Mouse (Mus musculus) liver, embryonic 11.5 days (tissue): ENCODE measurements around the gene Miga1. TPM values are rescaled to one million over a fixed set of nuclear protein-coding genes. Genes with fewer than 3 reads are reported as not detected.
"Not testable (repeated sequence)": the region's sequence is repeated elsewhere in the genome, so short reads cannot be mapped to it uniquely, and the experiment has no call there.

Source experiments
- ATAC-seq: fragments of 200-750 bp; cut with Nextera tagmentation; replicated peaks from 2 replicates; pipeline ENCODE4 v1.8.0; 2017; ENCODE audit warnings: moderate number of reproducible peaks, mild to moderate bottlenecking, moderate TSS enrichment, moderate library complexity; ENCODE audit not compliant: low FRiP score
- DNase-seq: peaks from one replicate; pipeline ENCODE4 v3.0.0-alpha.2; 2017; ENCODE audit warnings: low spot score
- H3K27ac ChIP-seq: fragments of 300-500 bp; sonication (generic); 2 replicates; pipeline ENCODE4 v1.5.1; 2014; ENCODE audit warnings: mild to moderate bottlenecking, low read depth, low read length, control low read depth
- H3K27me3 ChIP-seq: fragments of 300-500 bp; sonication (generic); replicated peaks from 2 replicates; pipeline ENCODE4 v1.6.1; 2014; ENCODE audit warnings: low read length, mixed read lengths; ENCODE audit not compliant: control insufficient read depth, insufficient read depth
- H3K36me3 ChIP-seq: fragments of 300-500 bp; sonication (generic); 2 replicates; pipeline ENCODE4 v1.6.1; 2014; ENCODE audit warnings: mild to moderate bottlenecking, low read length, moderate library complexity, mixed read lengths; ENCODE audit not compliant: control insufficient read depth, insufficient read depth
- H3K4me1 ChIP-seq: fragments of 300-500 bp; sonication (generic); replicated peaks from 2 replicates; pipeline ENCODE4 v1.6.1; 2014; ENCODE audit warnings: low read length, mixed read lengths; ENCODE audit not compliant: control insufficient read depth, insufficient read depth
- H3K4me2 ChIP-seq: fragments of 300-500 bp; sonication (generic); 2 replicates; pipeline ENCODE4 v1.6.1; 2014; ENCODE audit warnings: mild to moderate bottlenecking, control low read depth, moderate library complexity
- H3K4me3 ChIP-seq: fragments of 300-500 bp; sonication (generic); 2 replicates; pipeline ENCODE4 v1.5.1; 2014; ENCODE audit warnings: low read depth, low read length, control low read depth
- H3K9ac ChIP-seq: fragments of 300-500 bp; sonication (generic); 2 replicates; pipeline ENCODE4 v1.6.1; 2014; ENCODE audit warnings: low read depth, low read length, control low read depth
- H3K9me3 ChIP-seq: fragments of 300-500 bp; sonication (generic); 2 replicates; pipeline ENCODE4 v1.6.1; 2016; ENCODE audit warnings: low read length, inconsistent platforms, mixed read lengths; ENCODE audit not compliant: control insufficient read depth
- WGBS: fragments of 180-500 bp; shearing (Covaris S2); extraction: QIAGEN DNeasy Blood & Tissue Kit; methylation state at CpG from one replicate; pipeline ENCODE4 v1.1.7; 2014; 5-methylcytosine and 5-hydroxymethylcytosine counted together
- polyA plus RNA-seq: library from polyadenylated mRNA; unstranded; fragments of >200 nt; fragmentation: Nextera tagmentation; extraction: Ambion mirVana; gene quantifications from 2 replicates; pipeline ENCODE4 v1.2.1, GENCODE M21; 2014

Miga1 gene
- polyA plus RNA-seq, 1 experiment from 2014 or later, result 12.4 TPM

GRCm38 (mm10) chr3:152260362-152260761, 79.8 kb downstream of the Miga1 start:
- Histone ChIP-seq H3K36me3 (no peaks in the 10 kb centered on the region), H3K4me2 (no peak overlapping the region), H3K27ac (no peak overlapping the region), H3K4me3 (no peak overlapping the region), H3K27me3 (peaks cover 20% of the 10 kb centered on the region), H3K9me3 (no peaks in the 10 kb centered on the region), H3K4me1 (peaks cover 12% of the 10 kb centered on the region), H3K9ac (no peak overlapping the region)
- no peak for DNase-seq
- WGBS, result 88% methylated on average over 1 of the region's 1 CpGs
- ATAC-seq, result no peak

GRCm38 (mm10) chr3:152259409-152259808, 80.8 kb downstream of the Miga1 start:
- peaks cover 15% of the 10 kb centered on the region; the same call in 1 of the 2 replicates for H3K27me3 ChIP-seq
- H3K9me3 ChIP-seq, H3K4me2 ChIP-seq, H3K36me3 ChIP-seq, H3K9ac ChIP-seq, H3K27ac ChIP-seq, H3K4me3 ChIP-seq: not testable (repeated sequence)
- ATAC-seq, result peak; percentile 48; the same call in 1 of the 2 replicates
- peaks cover 12% of the 10 kb centered on the region for H3K4me1 ChIP-seq
- DNase-seq, result peak; percentile 70
- 26% methylated on average over 7 of the region's 9 CpGs for WGBS

- 81% methylated on average over 3 of the region's 3 CpGs for WGBS
- Histone ChIP-seq H3K4me1 (peaks cover 12% of the 10 kb centered on the region), H3K9me3 (no peaks in the 10 kb centered on the region), H3K27me3 (peaks cover 3% of the 10 kb centered on the region; the same call in 1 of the 2 replicates), H3K27ac (no peak overlapping the region), H3K4me2 (no peak overlapping the region), H3K4me3 (no peak overlapping the region), H3K36me3 (no peaks in the 10 kb centered on the region), H3K9ac (no peak overlapping the region)
- DNase-seq (no peak), ATAC-seq (no peak)
These were observed 82.7 kb downstream of the Miga1 start for GRCm38 (mm10) chr3:152257528-152257927.

GRCm38 (mm10) chr3:152250487-152250886, 89.7 kb downstream of the Miga1 start:
- WGBS, result 78% methylated on average over 1 of the region's 1 CpGs
- no peak overlapping the region for H3K27ac ChIP-seq
- ATAC-seq (no peak), DNase-seq (no peak)
- no peaks in the 10 kb centered on the region for H3K36me3 ChIP-seq
- H3K9ac ChIP-seq, result no peak overlapping the region
- H3K27me3 ChIP-seq, result no peaks in the 10 kb centered on the region
- no peak overlapping the region for H3K4me3 ChIP-seq
- H3K4me2 ChIP-seq, result no peak overlapping the region
- no peaks in the 10 kb centered on the region for H3K4me1 ChIP-seq
- no peaks in the 10 kb centered on the region for H3K9me3 ChIP-seq

GRCm38 (mm10) chr3:152247708-152248107, 92.5 kb downstream of the Miga1 start:
- Histone ChIP-seq H3K9me3 (no peaks in the 10 kb centered on the region), H3K27me3 (no peaks in the 10 kb centered on the region), H3K4me3 (no peak overlapping the region), H3K27ac (no peak overlapping the region), H3K4me2 (no peak overlapping the region), H3K4me1 (no peaks in the 10 kb centered on the region), H3K9ac (no peak overlapping the region), H3K36me3 (no peaks in the 10 kb centered on the region)
- 76% methylated on average over 12 of the region's 12 CpGs for WGBS
- ATAC-seq, result no peak
- DNase-seq, result no peak

GRCm38 (mm10) chr3:152245273-152245910, 94.8 kb downstream of the Miga1 start:
- Histone ChIP-seq H3K36me3 (0 out of 2 replicates have a peak, but pooled peaks cover 3% of the 10 kb centered on the region), H3K9me3 (no peaks in the 10 kb centered on the region), H3K4me3 (no peak overlapping the region), H3K9ac (no peak overlapping the region), H3K4me1 (no peaks in the 10 kb centered on the region), H3K4me2 (no peak overlapping the region), H3K27me3 (no peaks in the 10 kb centered on the region), H3K27ac (no peak overlapping the region)
- WGBS, result 77% methylated on average over 5 of the region's 5 CpGs
- ATAC-seq (no peak), DNase-seq (no peak)

GRCm38 (mm10) chr3:152243304-152243703, 96.9 kb downstream of the Miga1 start:
- Histone ChIP-seq H3K27ac (no peak overlapping the region), H3K27me3 (no peaks in the 10 kb centered on the region), H3K4me1 (no peaks in the 10 kb centered on the region), H3K36me3 (0 out of 2 replicates have a peak, but pooled peaks cover 3% of the 10 kb centered on the region), H3K4me2 (no peak overlapping the region), H3K9me3 (no peaks in the 10 kb centered on the region), H3K9ac (no peak overlapping the region), H3K4me3 (no peak overlapping the region)
- DNase-seq (no peak), ATAC-seq (no peak)
- 72% methylated on average over 4 of the region's 4 CpGs for WGBS

- no peak overlapping the region for H3K27ac ChIP-seq
- no peak overlapping the region for H3K4me2 ChIP-seq
- ATAC-seq, result no peak
- 80% methylated on average over 3 of the region's 3 CpGs for WGBS
- H3K27me3 ChIP-seq, result no peaks in the 10 kb centered on the region
- H3K36me3 ChIP-seq, result peaks cover 3% of the 10 kb centered on the region; the same call in 1 of the 2 replicates
- no peak overlapping the region for H3K4me3 ChIP-seq
- no peaks in the 10 kb centered on the region for H3K9me3 ChIP-seq
- H3K4me1 ChIP-seq, result no peaks in the 10 kb centered on the region
- H3K9ac ChIP-seq, result no peak overlapping the region
- DNase-seq, result no peak
These were observed 99.1 kb downstream of the Miga1 start for GRCm38 (mm10) chr3:152241098-152241497.

GRCm38 (mm10) chr3:152239592-152239991, 100.6 kb downstream of the Miga1 start:
- no peak for DNase-seq
- ATAC-seq, result 0 out of 2 replicates have a peak, but pooled peaks have one; percentile 21

More at GRCm38 (mm10) chr3:152239592-152239991, 100.6 kb downstream of the Miga1 start:
- no peaks in the 10 kb centered on the region for H3K27me3 ChIP-seq
- no peaks in the 10 kb centered on the region for H3K4me1 ChIP-seq
- H3K4me3 ChIP-seq, result no peak overlapping the region
- no peak overlapping the region for H3K27ac ChIP-seq
- H3K36me3 ChIP-seq, result peaks cover 7% of the 10 kb centered on the region; the same call in 1 of the 2 replicates
- no peak overlapping the region for H3K4me2 ChIP-seq
- WGBS, result 91% methylated on average over 1 of the region's 1 CpGs
- H3K9ac ChIP-seq, result no peak overlapping the region
- no peaks in the 10 kb centered on the region for H3K9me3 ChIP-seq
